Mouse (Mus musculus) heart, postnatal 36 days (tissue): Measurements from ENCODE around the gene Lurap1. TPM values are rescaled to one million over a fixed set of nuclear protein-coding genes. Genes with fewer than 3 reads are reported as not detected.
A peak's percentile ranks its signal among the peaks of the same experiment; 100 is the strongest.

ENCODE experiments used
- DNase-seq, 2 experiments: peaks; one replicate each; pipeline ENCODE4 v3.0.0; 2021 to 2022
- intact Hi-C: fragments of 180-260 bp; cut with DNase I; formaldehyde crosslinking; loops from one replicate; pipeline ENCODE4 v1.15.1; 2025
- total RNA-seq, 2 experiments: library from RNA; stranded (reverse); gene quantifications; 2 replicates each; pipeline ENCODE4 v1.2.3; 2021

Lurap1 gene
- total RNA-seq, 2 experiments from 2014 or later: 4.6 to 5.1 TPM

- no peak for DNase-seq
Measured at GRCm38 (mm10) chr4:116164759-116165554, 13.8 kb upstream of the Lurap1 start.

GRCm38 (mm10) chr4:116162142-116162541 lies 11.0 kb upstream of the Lurap1 start:
- intact Hi-C loops: loop anchor here (5.0 to 10.0 kb wide), 2 partner anchors 283 to 395 kb away; partner anchors contain the start of genes Gpbp1l1 and Tmem69
- no peak for DNase-seq

More at GRCm38 (mm10) chr4:116164759-116165554, 13.8 kb upstream of the Lurap1 start:
- intact Hi-C loops: loop anchor here (5.0 to 10.0 kb wide), 4 partner anchors 172 to 392 kb away; partner anchors contain the start of genes Gpbp1l1, Mast2 and Tmem69

DNA sequence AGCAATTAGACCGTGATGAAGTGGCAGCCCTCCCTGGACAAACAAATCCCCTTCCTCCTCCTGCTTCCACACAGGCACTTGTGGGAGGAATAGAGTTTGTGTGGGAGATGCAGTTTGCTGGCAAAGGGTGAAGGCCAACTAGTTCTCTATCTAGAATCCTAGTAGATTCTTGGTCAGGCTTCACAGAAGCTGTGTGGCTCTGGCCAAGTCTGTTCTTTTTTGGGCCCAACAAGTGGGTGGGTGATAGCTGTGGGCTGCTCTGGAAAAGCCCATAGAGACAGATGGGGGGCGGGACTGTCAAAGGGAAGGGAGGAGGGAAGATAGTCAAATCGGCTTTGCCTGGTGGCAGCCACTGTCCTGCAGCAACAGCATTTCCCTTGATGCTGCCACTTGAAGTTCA lies 9.6 kb upstream of the Lurap1 start:
- intact Hi-C loops: loop anchor here (5.0 to 10.0 kb wide), 2 partner anchors 284 to 397 kb away; partner anchors contain the start of genes Gpbp1l1 and Tmem69

DNA sequence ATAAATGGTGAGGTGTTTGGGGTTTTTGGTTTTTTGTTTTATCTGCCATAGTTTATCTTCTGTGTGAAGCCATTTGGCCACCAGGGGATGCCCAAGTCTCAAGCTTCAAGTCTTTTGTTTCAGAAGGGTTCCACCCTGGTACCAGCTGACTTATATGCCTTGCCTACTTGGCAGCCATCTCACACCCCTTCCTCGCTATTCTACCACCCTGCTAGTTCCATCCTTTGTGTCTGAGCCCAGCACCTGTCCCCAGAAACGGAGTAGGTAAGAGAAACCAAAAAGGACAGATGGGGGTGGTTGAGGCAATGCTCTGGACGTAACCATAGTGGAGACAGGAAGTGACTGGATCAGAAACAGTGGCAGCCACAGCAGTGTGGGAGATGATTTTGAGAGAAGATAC lies 8.8 kb upstream of the Lurap1 start:
- no peak for DNase-seq
- intact Hi-C loops: loop anchor here (5.0 to 10.0 kb wide), 2 partner anchors 285 to 397 kb away; partner anchors contain the start of genes Gpbp1l1 and Tmem69

More for the DNA sequence above, 9.6 kb upstream of the Lurap1 start:
- DNase-seq: no peak

GRCm38 (mm10) chr4:116157882-116158281 lies 6.7 kb upstream of the Lurap1 start:
- intact Hi-C loops: no loop called here
- DNase-seq: no peak

DNA sequence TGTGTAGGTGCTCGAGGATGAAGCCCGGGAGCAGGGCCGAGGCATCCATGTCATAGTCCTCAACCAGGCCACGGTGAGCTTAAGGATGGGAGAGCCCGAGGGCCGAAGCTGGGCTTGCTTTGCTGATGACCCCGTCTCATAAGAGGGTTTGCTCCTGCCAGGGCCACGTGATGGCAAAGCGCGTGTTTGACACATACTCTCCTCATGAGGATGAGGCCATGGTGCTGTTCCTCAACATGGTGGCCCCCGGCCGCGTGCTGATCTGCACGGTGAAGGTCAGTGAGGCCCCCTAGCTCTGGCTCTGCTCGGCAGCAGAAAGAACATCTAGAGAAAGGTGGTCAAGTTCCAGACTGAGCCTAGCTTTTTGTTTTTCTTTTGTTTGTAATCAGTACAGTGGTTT lies 1.6 kb upstream of the Lurap1 start:
- intact Hi-C loops: no loop called here
- no peak for DNase-seq

- intact Hi-C loops: no loop called here
- no peak for DNase-seq
Measured at GRCm38 (mm10) chr4:116150862-116151221, 296 bp downstream of the Lurap1 start.

GRCm38 (mm10) chr4:116150156-116150861 lies 829 bp downstream of the Lurap1 start:
- peak; percentile 75 to 80 for DNase-seq
- intact Hi-C loops: no loop called here

DNA sequence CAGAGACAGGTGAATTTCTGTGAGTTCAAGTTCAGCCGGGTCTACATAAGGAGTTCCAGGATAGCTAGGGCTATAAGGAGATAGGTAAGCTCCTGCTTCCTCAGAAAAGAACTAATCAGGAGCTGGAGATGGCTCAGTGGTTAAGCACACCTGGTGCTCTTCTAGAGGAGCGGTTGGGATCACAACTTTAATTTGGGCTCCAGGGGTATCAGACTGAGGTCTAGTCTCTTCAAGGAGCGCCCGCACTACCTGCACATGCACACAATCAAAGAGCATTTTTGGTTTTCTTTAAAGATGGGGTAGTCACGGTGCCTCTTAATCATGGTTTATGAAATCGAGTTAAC lies 1.4 kb downstream of the Lurap1 start:
- DNase-seq: no peak
- intact Hi-C loops: loop anchor here (2.0 kb wide), 1 partner anchor 75 kb away; the partner anchor contains the start of genes Lrrc41 and Uqcrh

DNA sequence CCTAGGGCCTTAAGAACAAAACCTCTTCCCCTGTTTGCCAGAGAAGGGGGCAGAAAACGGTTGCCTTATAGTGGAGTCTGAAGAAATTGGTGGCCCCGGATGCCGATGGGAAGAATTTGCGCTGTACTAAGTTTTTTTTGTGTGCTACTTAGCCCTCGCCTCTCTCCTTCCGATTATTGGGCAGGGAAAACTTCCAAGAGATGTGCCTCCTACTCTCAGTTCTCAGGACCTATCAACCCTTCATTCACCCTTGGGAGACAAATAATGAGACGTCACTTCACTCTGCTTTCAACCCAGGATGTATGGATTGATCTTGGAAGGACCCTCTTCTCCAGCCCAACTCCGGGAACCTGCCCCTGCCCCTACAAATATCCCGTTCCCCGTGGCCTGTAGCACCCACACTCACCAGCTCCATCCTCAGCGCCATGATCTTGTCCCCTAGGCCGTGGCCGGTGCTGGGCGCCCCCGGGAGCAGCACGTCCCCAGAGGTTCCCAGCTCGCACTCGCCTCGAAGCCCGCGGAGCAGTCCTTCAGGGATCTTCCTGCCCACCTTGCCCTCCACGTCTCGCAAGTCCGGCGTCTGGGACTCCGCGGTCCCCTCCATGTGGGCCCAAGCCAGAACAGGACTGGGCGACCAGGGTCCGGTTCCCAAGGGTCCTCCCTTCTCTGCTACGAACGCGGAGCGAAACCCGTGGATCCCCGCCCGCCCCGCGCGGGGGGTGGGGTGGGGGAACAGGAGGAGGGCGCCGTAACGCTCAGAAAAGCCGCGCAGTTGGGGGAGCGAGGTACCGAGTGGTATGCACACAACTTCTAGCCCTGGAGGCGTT lies 7.0 kb downstream of the Lurap1 start:
- intact Hi-C loops: no loop called here
- peak; percentile 75 to 79 for DNase-seq

GRCm38 (mm10) chr4:116143317-116143811 lies 7.8 kb downstream of the Lurap1 start:
- intact Hi-C loops: no loop called here
- no peak for DNase-seq

DNA sequence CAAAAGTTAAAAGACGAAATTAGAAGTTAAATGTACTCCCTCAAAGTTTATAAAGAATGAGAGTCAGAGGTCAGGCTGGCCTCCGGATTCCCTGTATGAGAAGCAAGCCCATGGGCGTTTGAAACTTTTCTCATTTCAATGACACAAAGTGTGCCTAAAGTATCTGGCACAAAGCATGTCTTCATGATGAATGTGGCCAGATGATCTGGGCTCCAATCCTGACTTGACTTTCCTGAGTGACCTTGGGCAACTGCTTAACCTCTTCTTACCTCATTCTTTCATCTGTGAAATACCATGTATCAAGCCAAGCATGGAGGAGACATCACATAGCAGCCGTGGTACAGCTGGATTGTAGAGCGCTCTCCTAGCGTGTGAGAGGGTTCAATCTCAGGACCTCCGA lies 8.9 kb downstream of the Lurap1 start:
- DNase-seq: no peak
- intact Hi-C loops: no loop called here

DNA sequence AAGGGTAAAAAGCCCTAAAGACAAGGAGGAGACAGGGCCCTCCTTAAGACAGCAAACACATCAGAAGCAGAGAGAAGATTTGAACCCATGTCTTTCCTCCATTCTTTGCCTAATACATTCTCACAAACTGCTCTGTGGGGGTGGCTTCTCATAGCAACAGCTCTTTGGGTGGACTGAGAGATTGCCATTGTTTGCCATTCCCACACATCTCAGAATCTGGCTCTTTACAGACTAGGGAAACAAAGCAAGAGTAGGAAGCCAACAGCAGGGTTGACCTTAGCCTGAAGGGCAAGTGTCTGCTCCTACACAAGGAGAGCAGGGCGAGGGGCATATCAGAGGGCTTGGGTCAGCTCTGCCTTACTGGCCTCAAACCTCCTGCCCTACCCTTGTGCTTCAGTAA lies 9.4 kb downstream of the Lurap1 start:
- intact Hi-C loops: no loop called here
- DNase-seq: no peak

DNA sequence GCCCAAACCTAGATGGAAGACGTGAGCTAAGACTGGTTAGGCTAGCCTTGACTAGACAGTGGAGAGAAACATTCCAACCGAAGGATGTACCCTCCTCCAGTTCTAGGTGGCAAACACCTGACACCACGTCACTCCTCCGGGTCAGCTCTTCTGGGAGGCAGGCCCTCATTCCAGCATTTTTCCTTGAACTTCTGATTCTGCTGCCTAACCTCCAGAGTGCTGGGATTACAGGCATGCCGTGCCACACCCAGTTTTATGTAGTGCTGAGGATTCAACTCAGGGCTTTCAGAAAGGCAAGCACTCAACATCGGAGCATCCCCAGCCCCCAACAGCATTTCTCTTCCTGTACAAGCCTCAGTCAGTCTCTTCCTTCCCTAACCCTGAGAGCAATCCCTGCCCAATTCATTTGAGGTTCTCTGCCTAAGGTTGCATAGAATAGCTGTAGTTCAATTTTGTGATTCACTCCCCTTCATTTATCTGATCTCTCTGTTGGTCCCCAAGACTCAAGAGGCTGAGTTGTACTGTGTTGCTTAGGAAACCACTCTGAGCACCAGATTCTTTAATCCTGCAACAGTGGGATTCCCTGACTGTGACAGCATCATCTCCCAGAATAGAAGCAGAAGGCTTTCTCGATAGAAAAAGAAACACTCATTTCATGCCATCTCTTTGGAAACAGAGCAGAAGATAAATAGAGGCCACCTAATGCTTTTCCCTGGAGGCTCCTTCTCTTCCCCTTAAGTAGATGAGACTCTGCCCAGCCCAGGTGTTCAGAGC lies 10.2 kb downstream of the Lurap1 start:
- no peak for DNase-seq
- intact Hi-C loops: no loop called here

DNA sequence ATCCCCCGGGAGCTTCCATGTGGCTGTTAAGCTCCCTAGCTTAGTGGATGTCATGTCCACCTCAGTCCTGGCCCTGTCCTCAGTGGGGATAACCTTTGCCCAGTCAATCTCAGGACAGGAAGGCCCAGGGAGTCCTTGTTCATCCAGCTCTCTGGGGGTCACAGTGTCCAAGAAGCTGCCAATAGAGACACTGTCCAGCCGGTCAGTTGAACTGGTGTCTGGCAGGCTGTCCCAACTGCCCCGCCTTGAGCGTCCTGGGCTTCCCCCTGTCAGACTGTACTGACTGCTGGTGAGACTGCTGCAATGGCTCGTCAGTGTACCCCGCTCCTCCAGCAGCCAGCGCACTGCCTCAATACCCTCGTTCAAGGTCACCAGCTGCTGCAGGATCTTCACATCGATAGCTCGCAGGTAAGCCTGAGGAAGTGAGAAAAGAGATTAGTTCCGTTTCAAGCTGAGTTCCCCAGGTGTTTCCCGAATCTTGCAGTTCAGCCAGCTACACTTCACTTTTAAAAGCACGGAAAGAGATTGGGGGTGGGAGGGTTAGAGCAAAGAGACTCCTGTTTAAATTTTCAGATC lies 13.6 kb downstream of the Lurap1 start:
- no peak for DNase-seq

GRCm38 (mm10) chr4:116134990-116135389 lies 16.1 kb downstream of the Lurap1 start:
- intact Hi-C loops: no loop called here
- DNase-seq: no peak

More for the DNA sequence above, 13.6 kb downstream of the Lurap1 start:
- intact Hi-C loops: no loop called here

GRCm38 (mm10) chr4:116133126-116133525 lies 18.0 kb downstream of the Lurap1 start:
- intact Hi-C loops: no loop called here
- no peak for DNase-seq

- intact Hi-C loops: no loop called here
- DNase-seq: no peak
Measured at GRCm38 (mm10) chr4:116127956-116128355, 23.2 kb downstream of the Lurap1 start.

DNA sequence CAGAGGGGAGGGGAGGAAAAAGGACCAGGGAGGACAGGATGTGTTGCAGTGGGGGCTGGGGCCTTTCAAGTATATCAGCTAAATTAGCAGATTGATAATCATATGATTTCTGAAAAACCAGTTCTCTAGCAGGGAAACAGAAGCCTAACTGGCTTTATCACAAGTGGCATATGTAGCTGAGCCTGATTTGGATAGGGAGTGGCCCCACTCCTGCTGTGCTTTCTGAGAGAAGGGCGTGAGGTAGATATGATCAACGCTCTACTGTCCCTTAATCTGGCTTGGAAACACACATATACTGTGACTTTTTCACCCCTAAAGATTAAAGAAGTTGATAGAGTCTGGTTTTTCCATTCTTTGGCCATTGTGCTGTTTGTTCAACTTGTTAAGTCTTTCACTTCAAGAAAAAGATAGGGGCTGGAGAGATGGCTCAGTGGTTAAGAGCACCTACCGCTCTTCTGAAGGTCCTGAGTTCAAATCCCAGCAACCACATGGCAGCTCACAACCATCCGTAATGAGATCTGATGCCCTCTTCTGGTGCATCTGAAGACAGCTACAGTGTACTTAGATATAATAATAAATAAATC lies 25.2 kb downstream of the Lurap1 start:
- no peak for DNase-seq
- intact Hi-C loops: no loop called here
